13 mouse cellular contexts compared by ENCODE assay signal in the genomic region with DNA sequence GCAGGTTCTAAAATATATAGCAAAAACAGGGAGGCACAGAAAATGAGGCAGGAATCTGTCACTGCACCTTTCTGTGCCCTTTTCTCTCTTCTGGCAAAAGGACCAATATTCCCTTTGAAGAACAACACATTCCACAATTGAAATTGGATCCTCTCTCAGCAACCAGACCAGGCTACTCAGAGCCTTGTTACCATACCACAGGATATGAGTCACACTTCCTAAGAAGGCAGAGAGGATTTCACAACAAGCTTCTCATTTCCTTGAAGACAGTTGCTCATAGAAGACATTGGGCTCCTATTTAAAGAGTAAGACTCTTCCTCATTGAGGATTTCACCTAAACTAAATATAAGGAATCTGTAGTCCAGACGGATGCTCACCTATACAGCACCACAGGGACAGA.
DNase-seq lines count a peak whose midpoint lies in the region; ATAC-seq lines count a peak whose summit lies in the region.
"Had no signal": no experiment of that assay in that cellular context is flagged by ENCODE, and none has a peak within 500 bp of the region (broad histone marks: within the 10 kb centered on the region; RNA-seq: fewer than 3 reads in every experiment).

No protein-coding gene starts in this region.

- H3K27ac ChIP-seq in heart, embryonic 12.5 days (ENCODE audit: poor library complexity, severe bottlenecking): no peak overlapping the region
- no peak overlapping the region for H3K27ac ChIP-seq in liver, embryonic 12.5 days
- H3K27ac ChIP-seq: hindbrain, embryonic 10.5 days; intestine, embryonic 15.5 days had no signal

- no peak for DNase-seq in heart, postnatal 14 days
- peak; percentile 95 for DNase-seq in 416B (ENCODE audit: low read depth)
- DNase-seq in brain, adult 2 months (ENCODE audit: low read depth, low spot score): peak; percentile 36
- DNase-seq in right cerebral cortex, adult 2 months (ENCODE audit: low spot score in 2 of 2): no peak
- DNase-seq in neural tube, embryonic 10.5 days (ENCODE audit: extremely low spot score, low spot score): no peak
- DNase-seq in cerebellum, adult 11 months: no peak
- DNase-seq: cerebellum, postnatal 10 days; kidney, postnatal 4 days; right cerebral cortex, postnatal 4 days had no signal

- H3K4me2 ChIP-seq in heart, embryonic 12.5 days: no peak overlapping the region
- no peak overlapping the region for H3K4me2 ChIP-seq in liver, embryonic 12.5 days
- H3K4me2 ChIP-seq: intestine, embryonic 15.5 days had no signal

- H3K36me3 ChIP-seq in heart, embryonic 12.5 days: no peaks in the 10 kb centered on the region
- H3K36me3 ChIP-seq in liver, embryonic 12.5 days: no peaks in the 10 kb centered on the region
- H3K36me3 ChIP-seq: hindbrain, embryonic 10.5 days; intestine, embryonic 15.5 days had no signal

- H3K4me3 ChIP-seq in heart, embryonic 12.5 days: no peak overlapping the region
- no peak overlapping the region for H3K4me3 ChIP-seq in liver, embryonic 12.5 days
- H3K4me3 ChIP-seq: hindbrain, embryonic 10.5 days; intestine, embryonic 15.5 days had no signal

- no peaks in the 10 kb centered on the region for H3K9me3 ChIP-seq in heart, embryonic 12.5 days (replicated peaks)
- H3K9me3 ChIP-seq in liver, embryonic 12.5 days (replicated peaks): no peaks in the 10 kb centered on the region
- H3K9me3 ChIP-seq: intestine, embryonic 15.5 days had no signal

- 51% methylated on average over 1 of the region's 1 CpGs for WGBS in heart, embryonic 12.5 days
- WGBS in liver, embryonic 12.5 days (ENCODE audit: insufficient replicate concordance): 15% methylated on average over 1 of the region's 1 CpGs

- no peaks in the 10 kb centered on the region for H3K27me3 ChIP-seq in heart, embryonic 12.5 days (replicated peaks)
- H3K27me3 ChIP-seq in liver, embryonic 12.5 days (replicated peaks): no peaks in the 10 kb centered on the region
- H3K27me3 ChIP-seq: intestine, embryonic 15.5 days had no signal

- 0 out of 2 replicates have a peak, but pooled peaks have one; percentile 57 for ATAC-seq in heart, embryonic 12.5 days (ENCODE audit: insufficient number of reproducible peaks, low FRiP score)
- 0 out of 2 replicates have a peak, but pooled peaks have one; percentile 37 for ATAC-seq in liver, embryonic 12.5 days
- ATAC-seq: intestine, embryonic 15.5 days had no signal

- peaks cover 7% of the 10 kb centered on the region for H3K4me1 ChIP-seq in heart, embryonic 12.5 days (replicated peaks)
- H3K4me1 ChIP-seq in liver, embryonic 12.5 days: no peaks in the 10 kb centered on the region
- H3K4me1 ChIP-seq: intestine, embryonic 15.5 days had no signal

- H3K9ac ChIP-seq in heart, embryonic 12.5 days: no peak overlapping the region
- no peak overlapping the region for H3K9ac ChIP-seq in liver, embryonic 12.5 days
- H3K9ac ChIP-seq: intestine, embryonic 15.5 days had no signal

- intact Hi-C loops in heart, postnatal 14 days (cut with DNase I): no loop called here

Comparison
In these comparisons a context has a peak if more than half of its experiments do, and no peak if none do; other contexts are left out.
1. DNase-seq: peak in 416B (single experiment) and brain, adult 2 months (single experiment); none in heart, postnatal 14 days (0 of 2), right cerebral cortex, adult 2 months (0 of 2), neural tube, embryonic 10.5 days (single experiment) and cerebellum, adult 11 months (single experiment).